Mouse (Mus musculus): ENCODE results near the gene Olfr1052.
"Not testable (repeated sequence)": the region's sequence is repeated elsewhere in the genome, so short reads cannot be mapped to it uniquely, and the experiment has no call there.

Olfr1052 gene

DNA sequence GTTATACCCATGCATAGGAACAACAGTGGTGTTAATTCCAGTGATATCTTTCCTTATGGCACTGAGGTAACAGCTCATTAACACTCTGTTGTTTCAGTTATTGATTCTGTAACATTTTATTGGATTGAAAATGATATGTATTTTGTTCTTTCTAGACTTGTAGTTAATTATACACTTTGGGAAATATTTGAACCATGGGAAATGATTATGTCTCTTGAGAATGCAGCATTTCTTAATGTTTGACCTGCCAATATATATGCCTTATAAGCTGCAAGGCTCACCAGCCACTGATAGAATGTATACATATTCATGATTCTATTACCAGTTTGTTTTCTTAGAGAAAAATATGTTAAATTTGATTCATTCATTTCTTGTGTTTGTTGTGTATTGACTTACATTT is at the start of gene Olfr1052:
Olfr1052 (plus strand) TSS at position 301 of the 400 bp plus-strand sequence.
- DNase-seq (ENCODE audit: low spot score in 2 of 2), result no peak

DNA sequence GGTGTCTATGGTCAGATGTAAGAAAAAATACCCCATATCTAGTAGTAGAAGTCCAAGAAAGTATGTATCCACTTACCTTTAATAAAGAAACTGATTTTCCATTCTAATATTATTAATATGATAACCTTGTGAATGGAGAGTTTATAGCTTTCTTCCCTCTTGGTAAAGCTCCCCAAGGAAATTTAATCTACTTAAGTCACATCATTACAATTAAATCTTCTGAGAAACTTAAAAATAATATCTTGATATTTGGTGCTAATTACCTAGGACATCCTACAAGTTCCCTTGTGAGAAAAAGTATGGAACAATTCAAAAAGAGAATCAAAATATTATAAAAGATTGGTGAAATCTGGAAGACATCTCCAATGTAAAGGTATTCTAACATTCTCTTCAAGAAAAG is 34.0 kb upstream of the Olfr1052 start, which contains the start of gene Olfr1049:
Olfr1049 (minus strand) TSS at position 101 of the 400 bp plus-strand sequence.
- not testable (repeated sequence) for DNase-seq (ENCODE audit: low spot score in 2 of 2)

- not testable (repeated sequence) for DNase-seq (ENCODE audit: low spot score in 2 of 2)
Observed at GRCm38 (mm10) chr2:86278988-86279387, 13.3 kb upstream of the Olfr1052 start, which contains the start of gene Olfr1051. TSS of gene Olfr1051 (minus strand) at chr2:86279088.

GRCm38 (mm10) chr2:86315184-86315583 is 22.9 kb downstream of the Olfr1052 start, which contains the start of gene Olfr1053:
TSS of gene Olfr1053 (minus strand) at chr2:86315284.
- DNase-seq (ENCODE audit: low spot score in 2 of 2), result no peak

GRCm38 (mm10) chr2:86335333-86335732 is 43.1 kb downstream of the Olfr1052 start, which contains the start of gene Olfr1054:
TSS of gene Olfr1054 (minus strand) at chr2:86335433.
- DNase-seq (ENCODE audit: low spot score in 2 of 2), result no peak
